8 mouse cellular contexts compared by ENCODE assay signal in genomic region chr9:57485774-57486173, GRCm38 (mm10). TPM values are rescaled to one million over a fixed set of nuclear protein-coding genes. Genes with fewer than 3 reads are reported as not detected.
DNase-seq lines count a peak whose midpoint lies in the region; TF ChIP-seq lines count a peak whose summit lies in the region.

No protein-coding gene starts in this region.

- no peaks in the 10 kb centered on the region for H3K27me3 ChIP-seq in cerebellum, adult 2 months (ENCODE audit: control insufficient read depth, insufficient read depth, low read length)
- H3K27me3 ChIP-seq in hindbrain, embryonic 10.5 days (ENCODE audit: insufficient read depth, poor library complexity, severe bottlenecking): peaks cover 24% of the 10 kb centered on the region

- H3K36me3 ChIP-seq in hindbrain, embryonic 10.5 days: no peaks in the 10 kb centered on the region

- no peak for TF ChIP-seq POLR2A in cerebellum, adult 2 months (IDR thresholded peaks at IDR 0.05; ENCODE audit: borderline replicate concordance, insufficient read depth, low read length)

- H3K4me3 ChIP-seq in cerebellum, adult 2 months (replicated peaks; ENCODE audit: insufficient read depth, low read depth, low read length): no peak overlapping the region
- H3K4me3 ChIP-seq in hindbrain, embryonic 10.5 days: no peak overlapping the region

- no peaks in the 10 kb centered on the region for H3K9me3 ChIP-seq in hindbrain, embryonic 10.5 days

- DNase-seq in R1 (ENCODE audit: low read depth, low spot score): peak; percentile 88
- peak; percentile 74 to 82 for DNase-seq in cerebellum, adult 2 months
- peak; percentile 70 to 83 for DNase-seq in frontal cortex, postnatal 10 days (ENCODE audit: low spot score in 2 of 2)
- peak; percentile 81 for DNase-seq in hindbrain, embryonic 10.5 days (ENCODE audit: low spot score)
- DNase-seq in layer of hippocampus, postnatal 36 days: peak; percentile 76 to 83
- DNase-seq in mesoderm, embryonic 11.5 days (ENCODE audit: low read depth, low spot score): peak; percentile 86
- DNase-seq in right cerebral cortex, postnatal 36 days (ENCODE audit: low spot score in 2 of 2): peak; percentile 62 to 66
- DNase-seq in urinary bladder, postnatal 4 days (ENCODE audit: low spot score in 2 of 2): peak; percentile 66 to 85

- H3K27ac ChIP-seq in cerebellum, adult 2 months (ENCODE audit: insufficient read depth, low read length): no peak overlapping the region
- no peak overlapping the region for H3K27ac ChIP-seq in hindbrain, embryonic 10.5 days

- H3K4me1 ChIP-seq in cerebellum, adult 2 months (ENCODE audit: control insufficient read depth, insufficient read depth, low read length): no peaks in the 10 kb centered on the region
- H3K4me1 ChIP-seq in hindbrain, embryonic 10.5 days (replicated peaks): no peaks in the 10 kb centered on the region

- WGBS in cerebellum, adult 2 months: 13% methylated on average over 7 of the region's 7 CpGs
- WGBS in hindbrain, embryonic 10.5 days: 17% methylated on average over 7 of the region's 7 CpGs

- peak; percentile 94 for TF ChIP-seq CTCF in cerebellum, adult 2 months (IDR thresholded peaks at IDR 0.05; ENCODE audit: borderline replicate concordance, insufficient read depth, low read depth, low read length)

RNA-seq across cellular contexts. Expression of gene Scamp5, which starts 17.9 kb away (rescaled TPM):
- polyA plus RNA-seq in cerebellum, adult 2 months (2012; rRNA removed): 353 and 360 TPM in 2 replicates
- polyA plus RNA-seq in hindbrain, embryonic 10.5 days (2016; fragmentation: Nextera tagmentation; extraction: Ambion mirVana): 18.2 and 28.9 TPM in 2 replicates
- total RNA-seq in layer of hippocampus, postnatal 36 days (2021): 100 to 1,000 TPM; 370 to 381 TPM

RNA-seq across cellular contexts. Expression of gene Rpp25, which starts 18.1 kb away (rescaled TPM):
- 8.0 and 11.1 TPM in 2 replicates for polyA plus RNA-seq in cerebellum, adult 2 months (2012; rRNA removed)
- 2.5 and 9.7 TPM in 2 replicates for polyA plus RNA-seq in hindbrain, embryonic 10.5 days (2016; fragmentation: Nextera tagmentation; extraction: Ambion mirVana)
- total RNA-seq in layer of hippocampus, postnatal 36 days (2021): 1 to 10 TPM; 9.4 to 9.9 TPM

RNA-seq across cellular contexts. Expression of gene Cox5a, which starts 35.3 kb away (rescaled TPM):
- 554 and 607 TPM in 2 replicates for polyA plus RNA-seq in cerebellum, adult 2 months (2012; rRNA removed)
- polyA plus RNA-seq in hindbrain, embryonic 10.5 days (2016; fragmentation: Nextera tagmentation; extraction: Ambion mirVana): 712 and 781 TPM in 2 replicates
- 100 to 1,000 TPM; 387 to 406 TPM for total RNA-seq in layer of hippocampus, postnatal 36 days (2021)

RNA-seq across cellular contexts. Expression of gene Ppcdc, which starts 45.9 kb away (rescaled TPM):
- 20.2 and 21.2 TPM in 2 replicates for polyA plus RNA-seq in cerebellum, adult 2 months (2012; rRNA removed)
- 19.8 and 23.5 TPM in 2 replicates for polyA plus RNA-seq in hindbrain, embryonic 10.5 days (2016; fragmentation: Nextera tagmentation; extraction: Ambion mirVana)
- total RNA-seq in layer of hippocampus, postnatal 36 days (2021): 10 to 100 TPM; 14.9 to 17.7 TPM

RNA-seq across cellular contexts. Expression of gene Fam219b, which starts 51.6 kb away (rescaled TPM):
- polyA plus RNA-seq in cerebellum, adult 2 months (2012; rRNA removed): 10.9 and 11.0 TPM in 2 replicates
- polyA plus RNA-seq in hindbrain, embryonic 10.5 days (2016; fragmentation: Nextera tagmentation; extraction: Ambion mirVana): 16.1 and 16.3 TPM in 2 replicates
- total RNA-seq in layer of hippocampus, postnatal 36 days (2021): 10 to 100 TPM; 18.7 to 19.2 TPM

Comparison
In these comparisons a context has a peak if more than half of its experiments do, and no peak if none do; other contexts are left out.
1. RNA of gene Scamp5, which starts 17.9 kb away (polyA plus RNA-seq): 353 to 360 TPM in cerebellum, adult 2 months; 18.2 to 28.9 TPM in hindbrain, embryonic 10.5 days; every median in the first group is over 10 times any median in the second.
2. Peak in every context shown above with its lines, with median percentiles within 50 percentile points of each other: DNase-seq.